9 mouse cellular contexts compared by ENCODE assay signal in genomic region chr13:36731931-36732461, GRCm38 (mm10). TPM values are rescaled to one million over a fixed set of nuclear protein-coding genes. Genes with fewer than 3 reads are reported as not detected.
DNase-seq lines count a peak whose midpoint lies in the region; ATAC-seq and TF ChIP-seq lines count a peak whose summit lies in the region.
"Had no signal": no experiment of that assay in that cellular context is flagged by ENCODE, and none has a peak within 500 bp of the region (broad histone marks: within the 10 kb centered on the region; RNA-seq: fewer than 3 reads in every experiment).

No protein-coding gene starts in this region.

- peak; percentile 85 for DNase-seq in heart, adult 11 months
- DNase-seq in heart, adult 9 months (ENCODE audit: low spot score in 2 of 2): no peak
- peak; percentile 62 for DNase-seq in embryo, embryonic 11 days
- DNase-seq in hindbrain, embryonic 14.5 days (ENCODE audit: low spot score): peak; percentile 53
- peak; percentile 22 to 27 for DNase-seq in thymus, postnatal 36 days
- no peak for DNase-seq in urinary bladder, postnatal 10 days (ENCODE audit: low spot score)

- H3K4me3 ChIP-seq in E14TG2a.4 (replicated peaks; ENCODE audit: low read length) (peak overlapping the region; percentile 45), macrophage (ENCODE audit: inconsistent target) (peak overlapping the region; percentile 32)
- H3K4me3 ChIP-seq in hindbrain, embryonic 14.5 days (replicated peaks; ENCODE audit: low read length): peak overlapping the region; percentile 46

- peak overlapping the region; percentile 96 for H3K27ac ChIP-seq in hindbrain, embryonic 14.5 days
- H3K27ac ChIP-seq in macrophage: no peak overlapping the region

- H3K36me3 ChIP-seq in E14TG2a.4 (ENCODE audit: insufficient read depth, low read length) (no peaks in the 10 kb centered on the region), macrophage (ENCODE audit: inconsistent target) (no peaks in the 10 kb centered on the region)
- H3K36me3 ChIP-seq in hindbrain, embryonic 14.5 days (replicated peaks; ENCODE audit: control insufficient read depth, insufficient read depth): no peaks in the 10 kb centered on the region

- 0% methylated on average over 23 of the region's 23 CpGs for WGBS in hindbrain, embryonic 14.5 days
- 3% methylated on average over 21 of the region's 23 CpGs for whole genome bisulfite sequencing in macrophage (ENCODE audit: missing documents)

- no peak for TF ChIP-seq CTCF in E14TG2a.4 (conservative IDR thresholded peaks at IDR 0.05; ENCODE audit: low read length)

- H3K9ac ChIP-seq in hindbrain, embryonic 14.5 days: peak overlapping the region; percentile 72

- peak overlapping the region; percentile 74 for H3K4me2 ChIP-seq in hindbrain, embryonic 14.5 days (replicated peaks)

- peaks cover 48% of the 10 kb centered on the region for H3K4me1 ChIP-seq in E14TG2a.4 (replicated peaks; ENCODE audit: low read depth, low read length)
- H3K4me1 ChIP-seq in hindbrain, embryonic 14.5 days (replicated peaks; ENCODE audit: control insufficient read depth, insufficient read depth, low read length): 0 out of 2 replicates have a peak, but pooled peaks cover 7% of the 10 kb centered on the region

- H3K9me3 ChIP-seq in E14TG2a.4 (ENCODE audit: low read length): no peaks in the 10 kb centered on the region; the same call in 1 of the 2 replicates
- no peaks in the 10 kb centered on the region for H3K9me3 ChIP-seq in hindbrain, embryonic 14.5 days (ENCODE audit: control insufficient read depth, low read length)

- no peak for ATAC-seq in hindbrain, embryonic 14.5 days (ENCODE audit: low FRiP score)

- H3K27me3 ChIP-seq in E14TG2a.4 (ENCODE audit: insufficient read depth, low read length): peaks cover 87% of the 10 kb centered on the region
- H3K27me3 ChIP-seq in hindbrain, embryonic 14.5 days (ENCODE audit: control insufficient read depth, insufficient read depth, low read length): peaks cover 51% of the 10 kb centered on the region

- H3K79me2 ChIP-seq in macrophage (ENCODE audit: inconsistent target): no peaks in the 10 kb centered on the region

RNA-seq across cellular contexts. Expression of gene Nrn1, which starts 2.9 kb away (rescaled TPM):
- 64.6 and 83.7 TPM in 2 replicates for polyA plus RNA-seq in hindbrain, embryonic 14.5 days (2014; fragmentation: Nextera tagmentation; extraction: Ambion mirVana)
- under 1 TPM in 1 of 26 experiments, not detected in 25; 0.41 TPM for total RNA-seq in macrophage (2018; cell fraction: chromatin; rRNA removed)
- under 1 TPM in 10 of 26 experiments, not detected in 16; 0.05 to 0.34 (median 0.17) TPM for total RNA-seq in macrophage (2018; cell fraction: cytosol; rRNA removed)
- total RNA-seq in macrophage (2018; cell fraction: nucleus; rRNA removed): not detected
- polyA plus RNA-seq in macrophage (2018): 0.15 TPM in 1 of 3 replicates, not detected in the others
- total RNA-seq: MEL had no signal

Comparison
In these comparisons a context has a peak if more than half of its experiments do, and no peak if none do; other contexts are left out.
1. DNase-seq: peak in heart, adult 11 months (single experiment), embryo, embryonic 11 days (single experiment), hindbrain, embryonic 14.5 days (single experiment) and thymus, postnatal 36 days (2 of 2); none in heart, adult 9 months (0 of 2) and urinary bladder, postnatal 10 days (single experiment).
2. RNA of gene Nrn1, which starts 2.9 kb away (polyA plus RNA-seq): 64.6 to 83.7 TPM in hindbrain, embryonic 14.5 days; 0.15 TPM in macrophage; every median in the first group is over 10 times any median in the second.
3. Peak in every context shown above with its lines, with median percentiles within 50 percentile points of each other: H3K4me3 ChIP-seq.